Mouse (Mus musculus): ENCODE measurements at regions not wholly inside any gene's neighbourhood (a gene's known extent, or its start where the extent isn't known, plus 50 kb on each side); places are given as distances from the start of the nearest gene placed in this dataset.

- H3K9me3 ChIP-seq (replicated peaks; ENCODE audit: control insufficient read depth, insufficient read depth, low read length, poor library complexity, severe bottlenecking): no peaks in the 10 kb centered on the region
- TF ChIP-seq EP300 (IDR thresholded peaks at IDR 0.05; ENCODE audit: insufficient read depth, low read depth, low read length): no peak
- no peak for TF ChIP-seq POLR2A (IDR thresholded peaks at IDR 0.05; ENCODE audit: insufficient read depth, low read length)
- no peak for TF ChIP-seq CTCF (IDR thresholded peaks at IDR 0.05; ENCODE audit: low read depth, low read length)
- no peaks in the 10 kb centered on the region for H3K4me1 ChIP-seq (ENCODE audit: control insufficient read depth, insufficient read depth, low read length)
Measured at GRCm38 (mm10) chr8:26882616-26883015, 94.5 kb upstream of the Zfp703 start.

GRCm38 (mm10) chr8:26883285-26883684 lies 93.8 kb upstream of the Zfp703 start:
- TF ChIP-seq EP300 (IDR thresholded peaks at IDR 0.05; ENCODE audit: insufficient read depth, low read depth, low read length) (no peak), POLR2A (IDR thresholded peaks at IDR 0.05; ENCODE audit: insufficient read depth, low read length) (no peak), CTCF (IDR thresholded peaks at IDR 0.05; ENCODE audit: low read depth, low read length) (no peak)
- Histone ChIP-seq H3K36me3 (ENCODE audit: control insufficient read depth, insufficient read depth, low read length, poor library complexity, severe bottlenecking) (no peaks in the 10 kb centered on the region), H3K27me3 (ENCODE audit: control insufficient read depth, insufficient read depth, low read length, poor library complexity, severe bottlenecking) (no peaks in the 10 kb centered on the region), H3K9me3 (replicated peaks; ENCODE audit: control insufficient read depth, insufficient read depth, low read length, poor library complexity, severe bottlenecking) (no peaks in the 10 kb centered on the region), H3K4me1 (ENCODE audit: control insufficient read depth, insufficient read depth, low read length) (no peaks in the 10 kb centered on the region), H3K27ac (ENCODE audit: insufficient read depth, low read length) (no peak overlapping the region), H3K9ac (ENCODE audit: low read depth, poor library complexity, severe bottlenecking) (no peak overlapping the region), H3K4me3 (ENCODE audit: low read depth, low read length) (no peak overlapping the region)

More at GRCm38 (mm10) chr8:26882616-26883015, 94.5 kb upstream of the Zfp703 start:
- Histone ChIP-seq H3K9ac (ENCODE audit: low read depth, poor library complexity, severe bottlenecking) (no peak overlapping the region), H3K27me3 (ENCODE audit: control insufficient read depth, insufficient read depth, low read length, poor library complexity, severe bottlenecking) (no peaks in the 10 kb centered on the region), H3K36me3 (ENCODE audit: control insufficient read depth, insufficient read depth, low read length, poor library complexity, severe bottlenecking) (no peaks in the 10 kb centered on the region), H3K27ac (ENCODE audit: insufficient read depth, low read length) (no peak overlapping the region), H3K4me3 (ENCODE audit: low read depth, low read length) (no peak overlapping the region)

- no peaks in the 10 kb centered on the region for H3K36me3 ChIP-seq (ENCODE audit: control insufficient read depth, insufficient read depth, low read length, poor library complexity, severe bottlenecking)
- H3K27ac ChIP-seq (ENCODE audit: insufficient read depth, low read length): no peak overlapping the region
- H3K9me3 ChIP-seq (replicated peaks; ENCODE audit: control insufficient read depth, insufficient read depth, low read length, poor library complexity, severe bottlenecking): no peaks in the 10 kb centered on the region
- TF ChIP-seq POLR2A (IDR thresholded peaks at IDR 0.05; ENCODE audit: insufficient read depth, low read length) (no peak), CTCF (IDR thresholded peaks at IDR 0.05; ENCODE audit: low read depth, low read length) (no peak), EP300 (IDR thresholded peaks at IDR 0.05; ENCODE audit: insufficient read depth, low read depth, low read length) (no peak)
- H3K4me3 ChIP-seq (ENCODE audit: low read depth, low read length): no peak overlapping the region
- no peak overlapping the region for H3K9ac ChIP-seq (ENCODE audit: low read depth, poor library complexity, severe bottlenecking)
- no peaks in the 10 kb centered on the region for H3K27me3 ChIP-seq (ENCODE audit: control insufficient read depth, insufficient read depth, low read length, poor library complexity, severe bottlenecking)
- H3K4me1 ChIP-seq (ENCODE audit: control insufficient read depth, insufficient read depth, low read length): no peaks in the 10 kb centered on the region
Measured at GRCm38 (mm10) chr8:26883770-26884169, 93.4 kb upstream of the Zfp703 start.

GRCm38 (mm10) chr8:26884350-26884749 lies 92.8 kb upstream of the Zfp703 start:
- no peak overlapping the region for H3K4me3 ChIP-seq (ENCODE audit: low read depth, low read length)
- no peaks in the 10 kb centered on the region for H3K36me3 ChIP-seq (ENCODE audit: control insufficient read depth, insufficient read depth, low read length, poor library complexity, severe bottlenecking)
- H3K9ac ChIP-seq (ENCODE audit: low read depth, poor library complexity, severe bottlenecking): no peak overlapping the region
- no peaks in the 10 kb centered on the region for H3K4me1 ChIP-seq (ENCODE audit: control insufficient read depth, insufficient read depth, low read length)
- no peak overlapping the region for H3K27ac ChIP-seq (ENCODE audit: insufficient read depth, low read length)
- H3K27me3 ChIP-seq (ENCODE audit: control insufficient read depth, insufficient read depth, low read length, poor library complexity, severe bottlenecking): no peaks in the 10 kb centered on the region
- no peaks in the 10 kb centered on the region for H3K9me3 ChIP-seq (replicated peaks; ENCODE audit: control insufficient read depth, insufficient read depth, low read length, poor library complexity, severe bottlenecking)
- TF ChIP-seq POLR2A (IDR thresholded peaks at IDR 0.05; ENCODE audit: insufficient read depth, low read length): no peak
- TF ChIP-seq CTCF (IDR thresholded peaks at IDR 0.05; ENCODE audit: low read depth, low read length): no peak
- TF ChIP-seq EP300 (IDR thresholded peaks at IDR 0.05; ENCODE audit: insufficient read depth, low read depth, low read length): no peak

- Histone ChIP-seq H3K4me3 (ENCODE audit: low read depth, low read length) (no peak overlapping the region), H3K27ac (ENCODE audit: insufficient read depth, low read length) (no peak overlapping the region), H3K4me1 (ENCODE audit: control insufficient read depth, insufficient read depth, low read length) (no peaks in the 10 kb centered on the region), H3K9me3 (replicated peaks; ENCODE audit: control insufficient read depth, insufficient read depth, low read length, poor library complexity, severe bottlenecking) (no peaks in the 10 kb centered on the region), H3K27me3 (ENCODE audit: control insufficient read depth, insufficient read depth, low read length, poor library complexity, severe bottlenecking) (no peaks in the 10 kb centered on the region), H3K9ac (ENCODE audit: low read depth, poor library complexity, severe bottlenecking) (no peak overlapping the region), H3K36me3 (ENCODE audit: control insufficient read depth, insufficient read depth, low read length, poor library complexity, severe bottlenecking) (no peaks in the 10 kb centered on the region)
- TF ChIP-seq EP300 (IDR thresholded peaks at IDR 0.05; ENCODE audit: insufficient read depth, low read depth, low read length): no peak
- no peak for TF ChIP-seq POLR2A (IDR thresholded peaks at IDR 0.05; ENCODE audit: insufficient read depth, low read length)
- no peak for TF ChIP-seq CTCF (IDR thresholded peaks at IDR 0.05; ENCODE audit: low read depth, low read length)
Measured at GRCm38 (mm10) chr8:26885365-26885764, 91.8 kb upstream of the Zfp703 start.

- H3K36me3 ChIP-seq (ENCODE audit: control insufficient read depth, insufficient read depth, low read length, poor library complexity, severe bottlenecking): no peaks in the 10 kb centered on the region
- H3K27ac ChIP-seq (ENCODE audit: insufficient read depth, low read length): no peak overlapping the region
- H3K4me1 ChIP-seq (ENCODE audit: control insufficient read depth, insufficient read depth, low read length): no peaks in the 10 kb centered on the region
- H3K9me3 ChIP-seq (replicated peaks; ENCODE audit: control insufficient read depth, insufficient read depth, low read length, poor library complexity, severe bottlenecking): no peaks in the 10 kb centered on the region
- H3K4me3 ChIP-seq (ENCODE audit: low read depth, low read length): no peak overlapping the region
- H3K27me3 ChIP-seq (ENCODE audit: control insufficient read depth, insufficient read depth, low read length, poor library complexity, severe bottlenecking): no peaks in the 10 kb centered on the region
- H3K9ac ChIP-seq (ENCODE audit: low read depth, poor library complexity, severe bottlenecking): no peak overlapping the region
- no peak for TF ChIP-seq CTCF (IDR thresholded peaks at IDR 0.05; ENCODE audit: low read depth, low read length)
- TF ChIP-seq EP300 (IDR thresholded peaks at IDR 0.05; ENCODE audit: insufficient read depth, low read depth, low read length): no peak
Measured at GRCm38 (mm10) chr8:26886783-26887486, 90.2 kb upstream of the Zfp703 start.
